Mouse (Mus musculus) cerebellum, adult 2 months (tissue): Measurements from ENCODE around the gene Golga4.

Experiments
- CTCF ChIP-seq: fragments of 200-500 bp; IDR thresholded peaks from 2 replicates; pipeline ENCODE4 v1.5.1; 2011; ENCODE audit warnings: low read depth, mild to moderate bottlenecking, control low read depth, low read length, moderate library complexity, borderline replicate concordance; ENCODE audit not compliant: insufficient read depth
- POLR2A ChIP-seq: fragments of 200-500 bp; IDR thresholded peaks from 2 replicates; pipeline ENCODE4 v1.6.1; 2011; ENCODE audit warnings: low read length, control low read depth, borderline replicate concordance; ENCODE audit not compliant: insufficient read depth

GRCm38 (mm10) chr9:118508601-118509000, 2.5 kb downstream of the Golga4 start:
- TF ChIP-seq POLR2A (no peak), CTCF (no peak)
